Mouse (Mus musculus) thymus, adult 2 months (tissue): ENCODE results near the gene Nell1. TPM values are rescaled to one million over a fixed set of nuclear protein-coding genes. Genes with fewer than 3 reads are reported as not detected.

Source experiments
- DNase-seq: peaks from one replicate; pipeline ENCODE4 v3.0.0; 2021
- H3K27ac ChIP-seq: fragments of 200-500 bp; 2 replicates; pipeline ENCODE4 v1.5.1; 2012; ENCODE audit warnings: low read length, control low read depth; ENCODE audit not compliant: control insufficient read depth, insufficient read depth
- H3K27me3 ChIP-seq: fragments of 200-500 bp; 2 replicates; pipeline ENCODE4 v1.6.1; 2012; ENCODE audit warnings: mild to moderate bottlenecking, low read length, moderate library complexity, mixed read lengths; ENCODE audit not compliant: control insufficient read depth, insufficient read depth
- H3K36me3 ChIP-seq: fragments of 200-500 bp; 2 replicates; pipeline ENCODE4 v1.6.1; 2012; ENCODE audit warnings: mild to moderate bottlenecking, low read length, moderate library complexity; ENCODE audit not compliant: control insufficient read depth, insufficient read depth
- H3K4me1 ChIP-seq: fragments of 200-500 bp; replicated peaks from 2 replicates; pipeline ENCODE4 v1.6.1; 2012; ENCODE audit warnings: low read length; ENCODE audit not compliant: control insufficient read depth, insufficient read depth
- H3K4me3 ChIP-seq: fragments of 200-500 bp; 2 replicates; pipeline ENCODE4 v1.5.1; 2012; ENCODE audit warnings: mild to moderate bottlenecking, low read length, control low read depth, moderate library complexity; ENCODE audit not compliant: control insufficient read depth, insufficient read depth
- CTCF ChIP-seq: fragments of 200-500 bp; IDR thresholded peaks from 2 replicates; pipeline ENCODE4 v1.5.1; 2012; ENCODE audit warnings: mild to moderate bottlenecking, control low read depth, low read length, moderate library complexity, borderline replicate concordance; ENCODE audit not compliant: control insufficient read depth, poor library complexity, insufficient read depth; ENCODE audit errors: extremely low read depth
- POLR2A ChIP-seq: fragments of 200-500 bp; IDR thresholded peaks from 2 replicates; pipeline ENCODE4 v1.6.1; 2012; ENCODE audit warnings: mild to moderate bottlenecking, low read length, control low read depth, moderate library complexity; ENCODE audit not compliant: control insufficient read depth, poor library complexity, insufficient read depth; ENCODE audit errors: extremely low read depth
- WGBS: fragments of 180-500 bp; shearing (Covaris S2); methylation state at CpG from one replicate; pipeline ENCODE4 v1.1.7; 2018; 5-methylcytosine and 5-hydroxymethylcytosine counted together
- polyA plus RNA-seq: library from polyadenylated mRNA; depleted of rRNA; stranded (reverse); fragments of >200 nt; gene quantifications from 2 replicates; pipeline ENCODE4 v1.2.3, GENCODE M21; 2012

The Nell1 gene
- polyA plus RNA-seq, 1 experiment: 0.07 TPM

- 44% methylated on average over 6 of the region's 6 CpGs for WGBS
- H3K36me3 ChIP-seq: no peaks in the 10 kb centered on the region
- no peaks in the 10 kb centered on the region for H3K4me1 ChIP-seq
- H3K27me3 ChIP-seq: no peaks in the 10 kb centered on the region
- no peak overlapping the region for H3K4me3 ChIP-seq
- no peak for DNase-seq
- no peak overlapping the region for H3K27ac ChIP-seq
- no peak for TF ChIP-seq CTCF
- no peak for TF ChIP-seq POLR2A
Observed at GRCm38 (mm10) chr7:50041112-50041511, 66.4 kb downstream of the Nell1 start.

GRCm38 (mm10) chr7:50050144-50050543 lies 75.5 kb downstream of the Nell1 start:
- no peaks in the 10 kb centered on the region for H3K36me3 ChIP-seq
- TF ChIP-seq CTCF (no peak), POLR2A (no peak)
- H3K4me3 ChIP-seq: no peak overlapping the region
- H3K27ac ChIP-seq: no peak overlapping the region
- no peaks in the 10 kb centered on the region for H3K4me1 ChIP-seq
- no peaks in the 10 kb centered on the region for H3K27me3 ChIP-seq
- no peak for DNase-seq
- WGBS: 91% methylated on average over 4 of the region's 4 CpGs

GRCm38 (mm10) chr7:50053704-50054103 lies 79.0 kb downstream of the Nell1 start:
- Histone ChIP-seq H3K36me3 (no peaks in the 10 kb centered on the region), H3K4me1 (no peaks in the 10 kb centered on the region), H3K4me3 (no peak overlapping the region), H3K27ac (no peak overlapping the region), H3K27me3 (no peaks in the 10 kb centered on the region)
- no peak for DNase-seq
- TF ChIP-seq CTCF: no peak
- no peak for TF ChIP-seq POLR2A
- 95% methylated on average over 2 of the region's 2 CpGs for WGBS

GRCm38 (mm10) chr7:50094461-50094860 lies 119.8 kb downstream of the Nell1 start:
- TF ChIP-seq POLR2A: no peak
- no peak for DNase-seq
- Histone ChIP-seq H3K4me1 (no peaks in the 10 kb centered on the region), H3K4me3 (no peak overlapping the region), H3K27ac (no peak overlapping the region), H3K27me3 (no peaks in the 10 kb centered on the region), H3K36me3 (no peaks in the 10 kb centered on the region)
- WGBS: 90% methylated on average over 5 of the region's 5 CpGs

- H3K27me3 ChIP-seq: no peaks in the 10 kb centered on the region
- no peaks in the 10 kb centered on the region for H3K36me3 ChIP-seq
- no peaks in the 10 kb centered on the region for H3K4me1 ChIP-seq
- no peak overlapping the region for H3K4me3 ChIP-seq
- DNase-seq: no peak
- no peak for TF ChIP-seq POLR2A
- 63% methylated on average over 8 of the region's 8 CpGs for WGBS
- no peak overlapping the region for H3K27ac ChIP-seq
Observed at GRCm38 (mm10) chr7:50105612-50106321, 131.1 kb downstream of the Nell1 start.

GRCm38 (mm10) chr7:50107261-50107660 lies 132.6 kb downstream of the Nell1 start:
- no peak for DNase-seq
- Histone ChIP-seq H3K4me3 (no peak overlapping the region), H3K36me3 (no peaks in the 10 kb centered on the region), H3K27ac (no peak overlapping the region), H3K4me1 (no peaks in the 10 kb centered on the region), H3K27me3 (no peaks in the 10 kb centered on the region)
- WGBS: 85% methylated on average over 2 of the region's 2 CpGs
- TF ChIP-seq POLR2A (no peak), CTCF (no peak)

- Histone ChIP-seq H3K4me3 (no peak overlapping the region), H3K36me3 (no peaks in the 10 kb centered on the region), H3K4me1 (no peaks in the 10 kb centered on the region), H3K27ac (no peak overlapping the region), H3K27me3 (no peaks in the 10 kb centered on the region)
- TF ChIP-seq CTCF: no peak
- WGBS: 94% methylated on average over 5 of the region's 5 CpGs
- DNase-seq: no peak
Observed at GRCm38 (mm10) chr7:50118348-50118747, 143.7 kb downstream of the Nell1 start.
